Mouse (Mus musculus) mouse trophoblast stem cell (cell line): ENCODE data around the gene Nhp2.

Experiments
- in situ Hi-C, 2 experiments: fragments of 300-500 bp; cut with MseI, MboI; formaldehyde crosslinking; loops; 2 replicates in 1 of 2; 3 replicates in 1 of 2; pipeline ENCODE4 v1.15.1; 2025

Gene Nhp2

GRCm38 (mm10) chr11:51635525-51636322, 16.2 kb downstream of the Nhp2 start, which contains the start of gene Rmnd5b:
Gene Rmnd5b (minus strand): TSS chr11:51635896.
- in situ Hi-C loops = no loop called here

DNA sequence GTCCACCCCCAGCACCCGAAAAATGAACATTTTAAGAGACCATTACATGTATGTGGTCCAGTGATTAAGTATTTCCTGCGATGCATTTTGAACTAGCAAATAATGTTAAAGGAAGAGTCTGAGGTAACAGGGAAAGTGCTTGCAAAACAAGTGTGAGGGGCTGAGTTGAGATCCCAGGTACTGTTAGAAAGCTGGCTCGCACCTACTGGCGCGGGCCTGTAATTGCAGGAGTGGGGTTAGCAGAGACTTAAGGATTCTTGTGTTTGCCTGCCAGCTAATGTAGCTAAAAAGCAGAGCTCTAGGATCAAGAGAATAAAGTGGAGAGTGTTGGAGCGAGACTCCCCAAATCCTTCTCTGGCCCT, 16.8 kb downstream of the Nhp2 start:
- in situ Hi-C loops = no loop called here

DNA sequence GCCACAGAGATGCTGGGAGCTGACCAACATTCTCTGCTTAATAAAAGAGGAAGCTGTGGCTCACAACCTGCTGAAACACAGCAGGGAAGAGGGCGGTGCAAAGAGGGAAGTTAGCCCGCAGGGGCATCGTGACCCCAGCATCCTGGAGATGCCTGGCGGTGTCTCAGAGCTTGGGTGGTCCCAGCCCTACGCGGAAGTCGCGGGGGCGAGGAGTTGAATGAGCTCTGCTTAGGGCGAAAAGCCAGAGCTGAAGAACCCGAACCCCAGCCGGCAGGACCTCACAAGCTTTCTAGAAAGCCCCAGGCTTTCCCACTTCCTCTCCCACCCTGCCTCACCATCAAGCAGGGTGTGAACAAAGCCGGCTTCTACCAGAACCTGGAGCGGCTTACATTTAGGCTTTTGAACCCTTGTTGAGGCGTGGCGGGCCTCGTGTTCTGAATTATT, 18.5 kb downstream of the Nhp2 start:
- in situ Hi-C loops = no loop called here

GRCm38 (mm10) chr11:51638497-51638896, 19.0 kb downstream of the Nhp2 start:
- in situ Hi-C loops = no loop called here

GRCm38 (mm10) chr11:51640748-51641147, 21.2 kb downstream of the Nhp2 start:
- in situ Hi-C loops = no loop called here

GRCm38 (mm10) chr11:51643202-51643601, 23.7 kb downstream of the Nhp2 start:
- in situ Hi-C loops = no loop called here

DNA sequence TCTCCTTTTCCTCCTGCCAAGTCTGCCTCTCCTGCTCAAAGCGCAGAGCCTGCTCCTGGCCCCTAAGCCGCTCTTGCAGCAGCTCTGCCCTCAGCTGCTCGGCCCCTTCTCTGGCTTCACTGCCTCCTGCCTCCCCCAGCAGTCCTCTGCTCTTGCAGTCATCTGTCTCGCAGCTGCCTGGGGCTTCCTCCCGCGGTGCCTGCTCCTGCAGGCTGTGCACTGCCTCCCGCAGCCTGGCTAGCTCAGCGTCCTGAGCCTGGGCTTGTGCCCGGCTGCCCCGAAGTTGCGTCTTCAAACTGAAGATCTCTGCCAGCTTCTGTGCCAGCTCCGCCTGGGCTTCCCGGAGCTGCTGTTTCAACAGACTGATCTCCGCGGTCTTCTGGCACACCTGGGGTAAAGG, 24.2 kb downstream of the Nhp2 start:
- in situ Hi-C loops = no loop called here

- in situ Hi-C loops = no loop called here
These were observed 24.7 kb downstream of the Nhp2 start for GRCm38 (mm10) chr11:51644217-51644616.

DNA sequence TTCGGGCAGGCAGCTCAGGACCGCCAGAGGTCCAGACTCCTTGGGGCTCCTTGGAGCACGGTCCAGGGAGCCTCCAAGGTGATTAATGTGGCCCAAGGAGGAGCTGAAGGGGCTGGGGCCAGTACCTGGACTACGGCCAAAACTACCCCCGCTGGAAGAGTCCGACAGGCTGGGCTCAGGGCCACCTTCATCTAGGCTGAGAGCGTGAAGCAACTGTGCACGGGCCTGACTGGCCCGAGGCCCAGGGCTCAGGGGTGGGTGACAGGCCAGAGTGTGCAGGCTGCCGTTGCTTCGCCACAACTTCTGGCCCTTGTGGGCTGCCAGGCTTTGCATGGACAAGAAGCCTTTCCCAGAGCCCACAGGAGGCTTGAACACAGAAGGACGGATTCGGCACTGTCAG, 25.8 kb downstream of the Nhp2 start:
- in situ Hi-C loops = no loop called here

DNA sequence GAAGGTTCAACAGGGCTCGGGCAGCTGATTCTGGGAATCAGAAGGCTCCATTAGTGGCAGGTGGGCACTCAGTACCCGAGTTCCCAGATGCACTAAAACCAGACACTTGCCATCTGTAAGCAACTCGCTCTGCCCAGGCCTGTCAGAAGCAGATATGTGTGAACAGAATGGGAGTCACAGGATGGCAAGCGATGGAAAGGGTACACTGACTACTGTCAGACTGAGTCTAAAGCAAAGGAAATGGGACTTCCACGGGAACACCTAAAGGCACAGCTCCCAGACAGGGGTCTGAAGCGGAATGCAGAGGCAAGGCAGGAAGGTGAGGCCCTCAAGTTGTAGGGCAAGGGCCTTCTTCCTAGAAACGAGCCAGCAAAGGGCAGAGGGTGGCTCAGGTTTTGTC, 26.7 kb downstream of the Nhp2 start:
- in situ Hi-C loops = no loop called here

DNA sequence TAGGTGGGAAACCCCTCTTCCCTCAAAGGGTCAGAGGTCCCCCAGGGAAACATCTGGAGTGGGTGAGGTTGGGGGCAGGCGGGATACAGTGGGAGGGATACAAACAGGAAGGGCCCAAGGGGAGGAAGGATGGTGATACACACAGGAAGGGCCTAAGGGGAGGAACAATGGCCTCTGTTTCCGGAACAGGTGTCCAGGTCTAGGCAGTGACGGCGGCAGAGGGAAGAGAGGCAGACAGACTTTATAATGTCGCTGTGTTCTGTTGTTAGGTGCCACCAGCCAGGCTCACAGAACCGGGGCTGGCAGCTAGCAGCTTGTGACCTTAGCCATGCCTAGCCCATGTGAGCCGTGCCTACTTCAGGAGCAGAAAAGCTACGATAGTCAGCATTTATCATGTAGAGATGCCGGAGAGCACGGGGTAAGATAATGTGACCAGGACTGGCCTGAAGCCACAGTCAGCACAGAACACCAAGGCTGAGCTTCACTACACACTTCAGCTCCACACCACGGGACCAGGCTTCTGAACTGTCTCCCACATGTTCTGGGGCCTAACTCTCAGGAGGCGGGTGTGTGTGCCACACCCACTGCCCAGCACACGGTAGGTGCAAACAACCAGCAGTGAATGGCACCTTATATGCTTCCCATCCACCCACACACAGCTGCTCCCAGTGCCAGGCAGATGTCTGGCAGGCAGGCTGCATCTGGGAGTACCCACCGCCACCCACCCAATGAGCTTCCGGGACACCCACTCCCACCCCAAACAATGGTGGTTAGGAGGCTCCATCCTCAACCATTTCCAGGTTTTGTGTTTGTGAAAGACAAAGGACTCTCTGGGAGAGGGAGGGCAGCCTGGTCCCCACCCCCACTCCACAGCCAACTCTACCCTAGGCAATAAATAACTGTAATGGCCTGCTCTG, 27.5 kb downstream of the Nhp2 start:
- in situ Hi-C loops = no loop called here

GRCm38 (mm10) chr11:51648566-51648965, 29.0 kb downstream of the Nhp2 start:
- in situ Hi-C loops = no loop called here

GRCm38 (mm10) chr11:51649111-51649888, 29.8 kb downstream of the Nhp2 start:
- in situ Hi-C loops = no loop called here

DNA sequence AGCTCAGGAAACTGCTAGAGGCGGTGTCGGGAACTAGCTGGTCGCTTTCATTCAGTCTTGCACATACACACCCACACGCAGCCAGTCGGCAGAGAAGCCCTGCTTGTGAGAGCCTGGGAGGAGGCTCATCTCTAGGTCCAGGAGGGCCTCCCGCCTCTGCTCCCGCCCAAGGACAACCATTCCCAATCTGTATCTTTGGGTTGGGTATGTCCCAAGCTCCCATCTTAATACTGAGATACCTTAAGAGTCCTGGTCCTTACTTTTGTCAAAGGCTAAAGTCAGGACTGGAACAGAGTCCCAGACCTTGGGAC, 30.3 kb downstream of the Nhp2 start:
- in situ Hi-C loops = no loop called here

GRCm38 (mm10) chr11:51650261-51650660, 30.7 kb downstream of the Nhp2 start:
- in situ Hi-C loops = no loop called here

- in situ Hi-C loops = no loop called here
These were observed 31.4 kb downstream of the Nhp2 start, which contains the start of the genes N4bp3 and D930048N14Rik for GRCm38 (mm10) chr11:51650691-51651515. Gene N4bp3 (minus strand): TSS chr11:51650842. Gene D930048N14Rik (plus strand): TSS chr11:51650954.

GRCm38 (mm10) chr11:51652889-51653418, 33.4 kb downstream of the Nhp2 start:
- in situ Hi-C loops = no loop called here

DNA sequence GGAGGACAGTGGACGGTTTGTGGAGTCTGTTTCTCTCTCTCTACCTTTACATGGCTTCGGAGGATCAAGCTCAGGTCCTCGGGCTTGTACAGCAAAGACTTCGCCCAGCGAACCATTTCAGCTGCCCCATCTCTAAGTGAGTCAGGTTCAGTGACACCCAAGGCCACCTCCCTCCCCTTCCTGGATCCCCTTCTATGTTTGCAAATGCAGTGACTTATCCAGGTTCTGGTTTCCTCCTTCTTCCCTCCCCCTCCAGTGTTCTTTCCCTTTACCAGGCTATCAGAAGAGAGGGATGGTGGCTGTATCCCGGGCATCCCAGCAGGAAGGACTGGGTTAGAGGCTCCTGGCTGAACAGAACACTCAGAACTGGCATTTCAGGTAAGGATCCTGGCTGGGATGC, 34.2 kb downstream of the Nhp2 start:
- in situ Hi-C loops = no loop called here

DNA sequence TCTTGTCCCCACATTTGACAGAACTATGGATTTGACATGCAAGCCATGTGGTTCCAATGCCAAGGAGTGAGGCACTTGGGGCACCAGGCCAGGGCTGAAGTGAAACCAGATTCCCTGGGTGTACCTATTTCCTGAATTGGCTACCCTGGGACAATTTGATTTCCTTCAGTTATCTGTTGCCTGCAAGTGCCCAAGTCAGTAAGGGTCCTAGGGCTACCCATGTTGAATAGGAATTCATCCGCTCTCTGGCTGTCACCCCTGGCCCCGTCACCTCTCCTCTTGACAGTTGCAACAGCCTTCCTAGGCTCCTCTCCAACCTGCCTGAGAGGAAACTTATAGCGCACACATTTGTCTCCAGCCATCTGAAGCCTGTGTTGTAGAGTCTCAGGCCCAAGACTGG, 35.4 kb downstream of the Nhp2 start:
- in situ Hi-C loops = no loop called here

DNA sequence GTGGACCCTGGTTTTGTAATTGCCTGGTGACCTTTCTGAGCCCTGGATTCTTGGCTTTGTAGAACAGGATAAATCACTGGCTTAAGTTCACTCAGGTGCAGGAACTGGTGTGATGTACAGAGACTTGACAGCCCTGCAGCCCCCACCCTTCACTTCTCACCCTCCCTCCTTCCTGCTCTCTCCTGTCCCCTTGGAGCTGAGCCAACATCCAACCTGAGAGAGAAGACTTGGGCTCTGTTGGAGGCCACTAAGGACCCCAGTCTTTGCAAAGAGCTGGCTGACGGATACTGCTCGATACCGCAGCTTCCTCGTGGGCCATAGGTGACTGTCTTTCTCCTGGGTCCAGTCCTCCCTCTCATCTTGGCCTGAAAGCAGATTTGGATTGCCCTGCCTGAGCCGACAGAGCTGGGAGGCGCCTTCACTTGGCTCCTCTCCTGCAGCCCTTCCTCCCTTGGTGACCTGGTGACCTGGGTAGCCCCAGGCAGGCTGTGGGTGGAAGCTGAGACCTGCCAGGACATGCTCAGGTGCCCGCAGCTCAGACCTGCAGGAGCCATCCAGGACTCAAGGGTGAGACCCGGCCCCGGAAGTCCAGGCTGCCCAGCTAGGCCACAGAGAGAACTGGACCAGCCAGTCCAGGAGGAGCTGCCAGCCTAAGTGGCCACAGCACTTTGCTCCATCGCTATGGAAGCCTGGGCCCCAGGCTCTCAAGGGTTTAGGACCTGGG, 37.4 kb downstream of the Nhp2 start:
- in situ Hi-C loops = no loop called here
